Mouse (Mus musculus) brown adipose tissue, adult 24 weeks (tissue): ENCODE measurements around the gene Gm28053. TPM values are rescaled to one million over a fixed set of nuclear protein-coding genes. Genes with fewer than 3 reads are reported as not detected.

ENCODE experiments used
- H3K27ac ChIP-seq: fragments of 200-500 bp; replicated peaks from 2 replicates; pipeline ENCODE4 v1.5.1; 2012; ENCODE audit warnings: low read depth, mild to moderate bottlenecking, low read length
- H3K4me1 ChIP-seq: fragments of 200-500 bp; 2 replicates; pipeline ENCODE4 v1.6.1; 2012; ENCODE audit warnings: low read length, mixed read lengths; ENCODE audit not compliant: control insufficient read depth, insufficient read depth, insufficient read length
- H3K4me3 ChIP-seq: fragments of 200-500 bp; 2 replicates; pipeline ENCODE4 v1.5.1; 2012; ENCODE audit warnings: low read depth, mild to moderate bottlenecking, low read length, moderate library complexity; ENCODE audit not compliant: insufficient read depth
- polyA plus RNA-seq: library from polyadenylated mRNA; stranded (reverse); fragments of >200 nt; gene quantifications from 2 replicates; pipeline ENCODE4 v1.2.4, GENCODE M21; 2012; ENCODE audit not compliant: missing spikeins, insufficient read depth, insufficient read length

The Gm28053 gene
- polyA plus RNA-seq, 1 experiment = not detected

GRCm38 (mm10) chr6:48684319-48684718 lies 34.1 kb upstream of the Gm28053 start, which contains the start of gene Gimap4:
TSS of gene Gimap4 (plus strand) at chr6:48684549.
- Histone ChIP-seq H3K4me3 (peak within 1 kb of the TSS; percentile 68), H3K4me1 (peaks cover 24% of the 10 kb centered on the region; the same call in 1 of the 2 replicates), H3K27ac (peak within 1 kb of the TSS; percentile 93)

- peak overlapping the region; percentile 68 for H3K4me3 ChIP-seq
- H3K27ac ChIP-seq = peak overlapping the region; percentile 93
- peaks cover 24% of the 10 kb centered on the region; the same call in 1 of the 2 replicates for H3K4me1 ChIP-seq
Observed at GRCm38 (mm10) chr6:48684806-48685205, 33.6 kb upstream of the Gm28053 start.

GRCm38 (mm10) chr6:48685251-48685650 lies 33.2 kb upstream of the Gm28053 start:
- H3K27ac ChIP-seq = peak overlapping the region; percentile 93
- peak overlapping the region; percentile 68 for H3K4me3 ChIP-seq
- H3K4me1 ChIP-seq = peaks cover 25% of the 10 kb centered on the region; the same call in 1 of the 2 replicates

GRCm38 (mm10) chr6:48685694-48686665 lies 32.4 kb upstream of the Gm28053 start:
- H3K27ac ChIP-seq = peak overlapping the region; percentile 93

GRCm38 (mm10) chr6:48687077-48687476 lies 31.3 kb upstream of the Gm28053 start:
- peaks cover 23% of the 10 kb centered on the region; the same call in 1 of the 2 replicates for H3K4me1 ChIP-seq
- peak overlapping the region; percentile 68; the same call in 1 of the 2 replicates for H3K4me3 ChIP-seq
- peak overlapping the region; percentile 93 for H3K27ac ChIP-seq

More at GRCm38 (mm10) chr6:48685694-48686665, 32.4 kb upstream of the Gm28053 start:
- Histone ChIP-seq H3K4me3 (peak overlapping the region; percentile 68), H3K4me1 (peaks cover 26% of the 10 kb centered on the region; the same call in 1 of the 2 replicates)

- Histone ChIP-seq H3K27ac (peak overlapping the region; percentile 86), H3K4me1 (peaks cover 19% of the 10 kb centered on the region; the same call in 1 of the 2 replicates), H3K4me3 (no peak overlapping the region)
Observed at GRCm38 (mm10) chr6:48689320-48689719, 29.1 kb upstream of the Gm28053 start.

GRCm38 (mm10) chr6:48692962-48693361 lies 25.4 kb upstream of the Gm28053 start:
- H3K4me3 ChIP-seq = no peak overlapping the region
- H3K27ac ChIP-seq = no peak overlapping the region
- H3K4me1 ChIP-seq = peaks cover 12% of the 10 kb centered on the region; the same call in 1 of the 2 replicates

- peaks cover 22% of the 10 kb centered on the region for H3K4me1 ChIP-seq
- peak overlapping the region; percentile 99 for H3K27ac ChIP-seq
- no peak overlapping the region for H3K4me3 ChIP-seq
Observed at GRCm38 (mm10) chr6:48696830-48697554, 21.4 kb upstream of the Gm28053 start.

GRCm38 (mm10) chr6:48697555-48697930 lies 20.9 kb upstream of the Gm28053 start:
- H3K4me3 ChIP-seq = no peak overlapping the region
- H3K27ac ChIP-seq = peak overlapping the region; percentile 99
- H3K4me1 ChIP-seq = peaks cover 27% of the 10 kb centered on the region

GRCm38 (mm10) chr6:48698066-48698856 lies 20.1 kb upstream of the Gm28053 start:
- Histone ChIP-seq H3K4me3 (no peak overlapping the region), H3K27ac (peak overlapping the region; percentile 79), H3K4me1 (peaks cover 33% of the 10 kb centered on the region)

- H3K27ac ChIP-seq = peak overlapping the region; percentile 79
- H3K4me3 ChIP-seq = no peak overlapping the region
- peaks cover 35% of the 10 kb centered on the region for H3K4me1 ChIP-seq
Observed at GRCm38 (mm10) chr6:48698888-48699287, 19.5 kb upstream of the Gm28053 start.

GRCm38 (mm10) chr6:48700251-48701075 lies 17.9 kb upstream of the Gm28053 start:
- peaks cover 38% of the 10 kb centered on the region for H3K4me1 ChIP-seq
- H3K4me3 ChIP-seq = peak overlapping the region; percentile 5; the same call in 1 of the 2 replicates
- H3K27ac ChIP-seq = peak overlapping the region; percentile 97

- Histone ChIP-seq H3K27ac (peak overlapping the region; percentile 90), H3K4me3 (no peak overlapping the region), H3K4me1 (peaks cover 37% of the 10 kb centered on the region)
Observed at GRCm38 (mm10) chr6:48702146-48702545, 16.3 kb upstream of the Gm28053 start.

- Histone ChIP-seq H3K4me1 (peaks cover 34% of the 10 kb centered on the region), H3K27ac (peak overlapping the region; percentile 90), H3K4me3 (no peak overlapping the region)
Observed at GRCm38 (mm10) chr6:48702601-48703000, 15.8 kb upstream of the Gm28053 start.
